Mouse (Mus musculus): ENCODE results near the gene Galnt15.
A peak's percentile ranks its signal among the peaks of the same experiment; 100 is the strongest.

The Galnt15 gene

DNA sequence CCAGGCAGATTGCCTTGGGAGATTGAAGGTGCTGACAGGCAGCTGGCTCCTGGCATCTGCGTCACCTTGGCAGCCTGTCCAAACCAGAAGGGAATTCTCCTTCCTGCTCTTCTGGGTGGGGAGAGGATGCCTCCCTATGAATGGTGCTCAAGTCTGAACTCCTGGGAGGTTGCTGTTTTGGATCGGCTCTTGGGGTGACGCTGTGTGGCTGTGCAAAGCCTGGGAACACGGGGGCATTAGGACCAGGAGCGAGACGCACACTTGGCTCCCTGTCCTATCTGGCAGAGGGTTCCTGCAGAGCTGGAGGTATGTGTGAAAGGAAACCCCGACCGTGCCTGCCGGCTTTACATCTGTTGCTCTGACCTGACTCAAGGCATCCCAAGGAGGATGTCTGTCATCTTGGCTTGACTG, at the start of gene Galnt15:
TSS of gene Galnt15 (plus strand) at position 309 of the 411 bp plus-strand sequence.
- DNase-seq (ENCODE audit: low spot score in 2 of 2), result no peak

- DNase-seq (ENCODE audit: low spot score in 2 of 2), result no peak
Observed at GRCm38 (mm10) chr14:31994021-31994420, 34.8 kb upstream of the Galnt15 start.

DNA sequence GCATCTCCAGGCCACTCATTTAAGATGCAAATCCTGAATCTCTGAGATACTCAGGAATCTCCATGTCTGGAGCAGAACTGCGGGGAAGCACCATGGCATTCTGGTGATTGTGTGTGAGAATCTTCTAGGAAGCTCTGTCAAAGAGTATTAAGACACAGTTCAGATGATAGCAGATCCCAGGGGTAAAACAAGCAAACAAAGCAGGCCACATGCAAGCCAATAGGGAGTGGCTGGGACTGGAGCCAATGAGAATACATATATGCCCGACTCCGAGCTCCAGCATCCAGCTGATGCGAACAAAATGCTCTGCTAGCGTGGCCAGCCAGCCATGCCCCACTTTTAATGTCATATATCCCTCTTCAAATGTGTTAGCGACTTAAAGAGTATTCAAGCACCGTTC, 27.8 kb upstream of the Galnt15 start:
- no peak for DNase-seq (ENCODE audit: low spot score in 2 of 2)

- peak; percentile 65 to 71 for DNase-seq (ENCODE audit: low spot score in 2 of 2)
Observed at GRCm38 (mm10) chr14:32002502-32003338, 26.1 kb upstream of the Galnt15 start.

GRCm38 (mm10) chr14:32003904-32004596, 24.7 kb upstream of the Galnt15 start:
- DNase-seq (ENCODE audit: low spot score in 2 of 2), result peak in 1 of 2 experiments; percentile 21

- no peak for DNase-seq (ENCODE audit: low spot score in 2 of 2)
Observed at GRCm38 (mm10) chr14:32005673-32006261, 23.0 kb upstream of the Galnt15 start.

- no peak for DNase-seq (ENCODE audit: low spot score in 2 of 2)
Observed at GRCm38 (mm10) chr14:32007654-32008335, 21.0 kb upstream of the Galnt15 start.

DNA sequence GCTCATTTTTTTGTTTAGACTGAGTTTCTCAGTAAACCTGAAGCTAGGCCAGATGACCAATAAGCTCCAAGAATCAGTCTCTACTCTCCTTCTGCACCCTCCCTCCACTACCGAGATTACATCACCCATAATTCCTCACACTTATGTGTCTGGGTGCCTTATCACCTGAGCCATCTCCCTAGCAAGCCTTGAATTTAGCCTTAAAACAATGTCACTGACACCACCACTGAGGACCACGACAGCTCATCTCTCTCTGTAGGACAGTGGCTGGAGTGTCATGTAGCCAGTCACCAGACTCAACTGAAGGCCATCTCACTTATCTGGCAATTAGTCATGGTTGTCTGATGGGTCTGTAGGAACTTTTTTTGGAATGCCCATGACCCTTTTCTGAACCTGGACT, 19.1 kb upstream of the Galnt15 start:
- no peak for DNase-seq (ENCODE audit: low spot score in 2 of 2)

DNA sequence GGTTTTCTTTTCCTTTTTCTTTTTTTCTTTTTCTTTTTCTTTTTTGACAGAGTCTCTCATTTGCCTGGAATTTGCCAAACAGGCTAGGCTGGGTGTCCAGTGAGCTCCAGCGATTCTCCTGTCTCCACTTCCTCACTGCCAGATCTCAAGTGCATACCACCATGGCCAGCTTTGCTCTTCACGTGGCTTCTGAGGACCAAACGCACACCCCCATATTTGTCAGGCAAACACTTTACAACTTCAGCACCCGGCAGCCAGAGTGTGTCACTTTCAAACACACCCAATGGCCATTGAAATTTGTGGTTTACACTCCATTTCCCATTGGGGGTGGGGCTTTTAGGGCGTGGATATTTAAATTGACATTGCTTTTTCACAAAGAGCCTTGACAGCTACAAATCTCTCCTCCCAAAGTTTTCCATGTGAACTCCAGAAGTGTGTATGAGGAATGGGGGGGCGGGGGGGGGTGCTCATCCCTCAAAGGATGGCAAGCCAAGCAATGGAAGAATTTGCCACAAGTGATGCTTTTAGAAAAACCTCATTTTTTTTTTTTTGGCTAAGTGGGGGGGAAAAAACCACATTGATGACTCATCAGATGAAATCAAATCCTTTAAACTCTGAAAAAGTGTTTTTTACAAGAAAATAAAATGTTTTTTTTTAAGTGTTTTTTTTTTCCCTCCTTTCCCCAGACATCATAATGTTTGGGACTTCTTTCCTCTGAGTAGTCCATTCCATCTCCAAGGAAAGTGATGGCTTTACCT, 17.1 kb upstream of the Galnt15 start:
- DNase-seq (ENCODE audit: low spot score in 2 of 2), result no peak

DNA sequence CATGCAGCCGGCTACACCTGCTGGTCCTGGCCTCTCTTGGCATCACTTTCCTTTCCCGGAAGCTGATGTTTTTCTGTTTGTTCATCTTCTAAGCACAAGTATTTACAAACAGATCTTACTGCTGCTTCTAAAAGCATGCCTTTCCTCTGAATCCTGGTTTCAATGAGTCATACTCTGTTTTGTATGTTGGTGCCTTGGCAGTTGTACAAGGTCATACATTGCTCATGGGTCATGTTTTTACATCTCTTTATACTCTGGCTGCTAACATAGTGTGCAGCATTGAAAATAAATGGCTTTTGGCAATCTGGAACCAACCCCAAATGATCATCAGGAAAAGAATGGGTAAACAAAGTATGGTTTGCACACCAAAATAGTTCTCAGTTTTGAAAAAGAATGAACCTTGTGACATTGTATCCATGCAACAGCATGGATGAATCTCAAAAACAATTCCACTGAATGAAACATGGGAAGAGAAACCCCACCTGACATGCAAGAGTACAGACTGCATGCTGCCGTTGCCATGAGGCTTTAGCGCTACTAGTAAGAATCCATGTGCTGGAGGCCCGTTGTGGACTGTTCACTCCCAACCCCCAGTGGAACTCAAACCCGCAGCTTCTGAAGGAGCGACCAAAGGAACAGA, 13.5 kb upstream of the Galnt15 start:
- no peak for DNase-seq (ENCODE audit: low spot score in 2 of 2)

DNA sequence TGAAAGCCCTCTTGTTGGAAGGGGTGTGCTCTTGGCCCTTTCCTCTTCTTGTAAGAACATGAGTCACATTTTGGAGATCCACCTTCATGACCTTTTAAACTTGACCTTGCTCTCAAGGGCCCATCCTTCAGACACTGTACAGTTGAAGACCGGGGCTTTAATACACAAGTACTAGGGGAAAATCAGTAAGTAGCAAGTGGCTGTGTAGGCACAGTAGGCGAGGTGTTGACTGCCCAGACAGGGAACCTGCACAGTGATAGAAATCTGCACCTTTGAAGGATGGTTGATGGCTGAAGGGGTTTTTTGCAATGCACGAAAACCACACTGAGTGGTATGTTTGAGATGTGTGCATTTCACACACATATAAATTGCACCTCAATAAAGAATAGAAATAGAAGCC, 12.3 kb upstream of the Galnt15 start:
- no peak for DNase-seq (ENCODE audit: low spot score in 2 of 2)

- peak; percentile 81 to 84 for DNase-seq (ENCODE audit: low spot score in 2 of 2)
Observed at GRCm38 (mm10) chr14:32016921-32017320, 11.9 kb upstream of the Galnt15 start.

- DNase-seq (ENCODE audit: low spot score in 2 of 2), result no peak
Observed at GRCm38 (mm10) chr14:32017448-32017847, 11.3 kb upstream of the Galnt15 start.

DNA sequence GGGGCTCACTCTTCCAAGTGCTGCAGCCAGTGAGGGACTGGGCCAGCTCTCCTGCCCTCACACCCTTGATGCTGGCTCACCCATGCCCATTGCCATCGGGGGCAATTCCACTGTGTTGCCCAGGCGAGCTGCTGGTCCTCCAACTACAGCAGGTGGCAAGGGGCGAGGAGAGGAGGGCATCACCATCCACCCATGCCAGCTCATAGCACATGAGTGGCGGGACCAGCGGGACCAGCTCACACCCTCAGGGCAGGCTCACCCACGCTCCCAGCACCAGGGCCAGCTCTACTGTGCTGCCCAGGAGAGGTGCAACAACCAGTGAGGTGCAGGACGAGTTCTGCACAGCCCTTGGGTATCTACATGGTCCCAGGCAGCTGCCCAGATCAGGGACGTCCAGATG, 9.7 kb upstream of the Galnt15 start:
- no peak for DNase-seq (ENCODE audit: low spot score in 2 of 2)

GRCm38 (mm10) chr14:32021967-32022366, 6.8 kb upstream of the Galnt15 start:
- peak; percentile 54 to 58 for DNase-seq (ENCODE audit: low spot score in 2 of 2)

GRCm38 (mm10) chr14:32022450-32022849, 6.3 kb upstream of the Galnt15 start:
- no peak for DNase-seq (ENCODE audit: low spot score in 2 of 2)

DNA sequence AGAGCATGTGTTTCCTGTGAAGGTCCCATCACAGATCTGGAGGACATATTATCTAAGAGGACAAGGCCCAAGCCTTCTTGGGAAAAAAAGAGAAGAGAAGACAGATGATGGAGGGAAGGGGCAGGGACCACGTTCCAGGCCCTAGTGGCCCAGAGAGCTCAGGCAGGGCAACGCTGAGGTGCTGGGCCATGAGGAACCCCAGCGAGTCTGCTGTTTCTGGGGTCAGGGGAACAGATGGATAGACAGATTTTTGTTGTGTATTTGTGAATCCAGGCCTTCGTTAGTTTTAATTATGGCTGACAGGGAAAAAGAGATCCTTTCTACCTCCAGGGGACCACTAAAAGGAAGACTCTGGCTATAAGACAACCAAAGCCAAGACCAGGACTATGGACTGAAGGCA, 4.9 kb upstream of the Galnt15 start:
- no peak for DNase-seq (ENCODE audit: low spot score in 2 of 2)

DNA sequence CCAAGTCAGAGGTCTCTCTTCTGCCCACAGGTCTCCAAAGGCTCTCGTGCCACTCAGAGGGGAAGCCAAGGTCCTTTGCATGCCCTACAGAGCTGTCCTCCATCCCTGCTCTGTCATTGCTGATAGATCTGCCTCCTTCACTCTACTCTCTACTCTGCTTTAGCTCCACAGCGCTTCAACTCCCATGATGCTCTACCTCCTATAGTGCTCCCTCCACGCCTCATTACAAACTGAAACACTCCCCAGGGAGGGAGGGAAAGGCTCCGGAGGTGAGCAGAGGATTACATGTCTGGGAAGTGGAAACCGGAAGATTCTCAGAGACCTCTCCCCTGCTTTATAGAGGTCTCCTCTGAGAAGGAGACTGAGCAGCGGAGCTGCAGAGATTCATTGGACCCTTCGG, 1.6 kb upstream of the Galnt15 start:
- DNase-seq (ENCODE audit: low spot score in 2 of 2), result no peak

DNA sequence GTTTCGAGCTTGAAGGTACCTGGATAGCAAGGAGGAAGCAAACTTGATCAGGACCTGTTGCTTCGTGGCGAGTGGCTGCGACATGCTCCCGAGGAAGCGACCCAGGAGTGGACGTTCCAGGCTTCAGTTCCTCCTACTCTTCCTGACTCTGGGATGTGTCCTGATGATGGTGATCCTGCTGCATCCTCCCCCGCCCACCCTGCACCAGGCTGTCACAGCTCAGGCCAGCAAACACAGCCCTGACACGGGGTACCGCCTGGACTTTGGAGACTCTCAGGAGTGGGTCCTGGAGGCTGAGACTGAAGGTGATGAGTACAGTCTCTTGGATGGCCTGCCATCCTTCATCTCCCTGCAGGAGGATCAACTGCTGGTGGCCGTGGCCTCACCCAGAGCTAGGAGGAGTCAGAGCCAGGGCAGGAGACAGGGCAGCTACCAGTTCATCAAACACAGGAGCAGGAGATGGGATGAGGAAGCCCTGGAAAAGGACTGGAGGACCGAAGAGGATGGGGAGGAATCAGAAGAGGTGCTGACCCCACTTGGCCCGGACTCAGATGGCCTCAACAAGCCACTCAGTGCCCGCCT, 713 bp downstream of the Galnt15 start:
- DNase-seq (ENCODE audit: low spot score in 2 of 2), result no peak

DNA sequence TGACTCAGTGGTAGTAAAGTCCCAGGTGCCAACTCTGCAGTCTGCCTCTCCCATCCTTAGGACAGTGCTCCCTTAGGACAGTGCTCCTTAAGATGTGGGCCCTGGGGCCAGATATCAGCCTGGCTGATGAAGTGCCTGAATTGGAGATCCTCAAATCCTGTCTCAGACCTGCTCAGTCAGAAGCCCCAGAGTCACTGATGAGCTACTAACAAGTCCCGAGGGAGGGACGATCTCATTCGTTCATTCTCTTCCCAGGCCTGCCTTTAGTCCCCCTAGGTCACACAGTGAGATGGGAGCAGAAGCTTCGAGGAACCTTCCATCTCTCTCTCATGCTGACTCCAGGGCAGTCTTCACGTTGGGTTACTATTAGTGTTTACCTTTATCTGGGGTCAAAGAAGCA, 1.3 kb downstream of the Galnt15 start:
- DNase-seq (ENCODE audit: low spot score in 2 of 2), result no peak

DNA sequence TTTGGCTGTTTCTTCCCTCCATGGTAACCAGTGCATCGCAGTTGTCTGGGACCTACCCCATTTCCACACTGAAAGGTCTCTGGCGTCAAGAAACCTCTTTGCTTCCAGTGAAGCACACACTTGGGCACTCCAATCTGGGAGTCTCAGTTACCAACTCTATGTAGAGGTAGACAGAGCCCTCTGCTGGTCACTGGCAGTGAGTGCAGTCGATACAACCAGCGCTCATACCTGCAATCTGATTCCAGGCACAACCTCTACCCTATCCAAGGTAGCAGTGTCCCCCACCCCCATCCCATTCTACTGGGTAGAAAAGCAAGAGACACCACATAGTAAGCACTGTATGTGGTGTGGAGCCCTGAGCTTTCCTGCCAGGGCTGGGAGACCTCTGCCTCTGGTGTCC, 3.7 kb downstream of the Galnt15 start:
- peak; percentile 78 to 81 for DNase-seq (ENCODE audit: low spot score in 2 of 2)

Data from right cerebral cortex, adult 2 months (tissue).